Comparison of ENCODE assay signal across 12 mouse cellular contexts in the genomic region with DNA sequence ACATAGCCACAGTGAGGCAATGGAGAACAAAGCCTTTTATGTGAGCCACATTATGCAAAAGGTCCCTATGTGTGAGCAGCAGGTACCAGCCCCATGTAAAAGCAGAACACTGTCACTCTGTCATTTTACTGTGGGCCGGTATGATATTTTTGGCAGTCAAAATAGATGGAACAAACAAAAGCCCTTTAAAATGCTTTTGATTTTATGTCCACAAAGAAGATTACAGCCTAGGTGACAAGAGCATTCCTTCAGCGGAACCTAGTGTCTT. TPM values are rescaled to one million over a fixed set of nuclear protein-coding genes. Genes with fewer than 3 reads are reported as not detected.
DNase-seq lines count a peak whose midpoint lies in the region; ATAC-seq lines count a peak whose summit lies in the region.
"Had no signal": no experiment of that assay in that cellular context is flagged by ENCODE, and none has a peak within 500 bp of the region (broad histone marks: within the 10 kb centered on the region; RNA-seq: fewer than 3 reads in every experiment).

No protein-coding gene starts in this region.

- WGBS in embryonic facial prominence, embryonic 12.5 days, result 66% methylated on average over 2 of the region's 2 CpGs
- 57% methylated on average over 2 of the region's 2 CpGs for WGBS in hindbrain, embryonic 12.5 days
- 17% methylated on average over 2 of the region's 2 CpGs for WGBS in midbrain, embryonic 15.5 days
- 77% methylated on average over 2 of the region's 2 CpGs for WGBS in liver, embryonic 12.5 days (ENCODE audit: insufficient replicate concordance)

- H3K4me1 ChIP-seq in embryonic facial prominence, embryonic 12.5 days, result no peaks in the 10 kb centered on the region
- peaks cover 20% of the 10 kb centered on the region for H3K4me1 ChIP-seq in hindbrain, embryonic 12.5 days
- peaks cover 27% of the 10 kb centered on the region for H3K4me1 ChIP-seq in midbrain, embryonic 15.5 days
- H3K4me1 ChIP-seq in liver, embryonic 12.5 days, result 0 out of 2 replicates have a peak, but pooled peaks cover 7% of the 10 kb centered on the region

- H3K4me3 ChIP-seq in embryonic facial prominence, embryonic 12.5 days, result no peak overlapping the region
- peak overlapping the region; percentile 81 for H3K4me3 ChIP-seq in hindbrain, embryonic 12.5 days
- H3K4me3 ChIP-seq in midbrain, embryonic 15.5 days, result peak overlapping the region; percentile 98
- no peak overlapping the region for H3K4me3 ChIP-seq in liver, embryonic 12.5 days

- ATAC-seq in embryonic facial prominence, embryonic 12.5 days (ENCODE audit: insufficient number of reproducible peaks, insufficient read depth, low FRiP score, low TSS enrichment), result no peak
- ATAC-seq in hindbrain, embryonic 12.5 days (ENCODE audit: low FRiP score), result no peak
- no peak for ATAC-seq in midbrain, embryonic 15.5 days (replicated peaks)
- ATAC-seq in liver, embryonic 12.5 days, result no peak

- H3K27me3 ChIP-seq in embryonic facial prominence, embryonic 12.5 days, result no peaks in the 10 kb centered on the region
- no peaks in the 10 kb centered on the region for H3K27me3 ChIP-seq in hindbrain, embryonic 12.5 days
- no peaks in the 10 kb centered on the region for H3K27me3 ChIP-seq in midbrain, embryonic 15.5 days (replicated peaks)
- peaks cover 24% of the 10 kb centered on the region for H3K27me3 ChIP-seq in liver, embryonic 12.5 days (replicated peaks)

- no peaks in the 10 kb centered on the region for H3K36me3 ChIP-seq in embryonic facial prominence, embryonic 12.5 days
- peaks cover 4% of the 10 kb centered on the region; the same call in 1 of the 2 replicates for H3K36me3 ChIP-seq in hindbrain, embryonic 12.5 days
- peaks cover 7% of the 10 kb centered on the region; the same call in 1 of the 2 replicates for H3K36me3 ChIP-seq in midbrain, embryonic 15.5 days (replicated peaks)
- H3K36me3 ChIP-seq in liver, embryonic 12.5 days, result no peaks in the 10 kb centered on the region

- H3K9me3 ChIP-seq in embryonic facial prominence, embryonic 12.5 days, result no peaks in the 10 kb centered on the region
- H3K9me3 ChIP-seq in hindbrain, embryonic 12.5 days (replicated peaks), result no peaks in the 10 kb centered on the region
- H3K9me3 ChIP-seq in midbrain, embryonic 15.5 days, result no peaks in the 10 kb centered on the region
- H3K9me3 ChIP-seq in liver, embryonic 12.5 days (replicated peaks), result no peaks in the 10 kb centered on the region

- no peak overlapping the region for H3K27ac ChIP-seq in embryonic facial prominence, embryonic 12.5 days
- H3K27ac ChIP-seq in hindbrain, embryonic 12.5 days, result peak overlapping the region; percentile 89
- H3K27ac ChIP-seq in midbrain, embryonic 15.5 days, result peak overlapping the region; percentile 92
- no peak overlapping the region for H3K27ac ChIP-seq in liver, embryonic 12.5 days

- peak; percentile 60 for DNase-seq in brain, adult 2 months (ENCODE audit: low read depth, low spot score)
- no peak for DNase-seq in gastrocnemius, adult 8-10 months (ENCODE audit: low spot score in 2 of 2)
- DNase-seq in kidney, postnatal 10 days, result no peak
- no peak for DNase-seq in right cerebral cortex, postnatal 4 days
- DNase-seq: kidney, adult 9 months; lung, postnatal 10 days; thymus, adult 2 months had no signal

- no peak overlapping the region for H3K9ac ChIP-seq in embryonic facial prominence, embryonic 12.5 days
- H3K9ac ChIP-seq in hindbrain, embryonic 12.5 days, result peak overlapping the region; percentile 89
- H3K9ac ChIP-seq in midbrain, embryonic 15.5 days, result peak overlapping the region; percentile 99
- H3K9ac ChIP-seq in liver, embryonic 12.5 days, result no peak overlapping the region

- H3K4me2 ChIP-seq in embryonic facial prominence, embryonic 12.5 days (replicated peaks), result peak overlapping the region; percentile 88
- peak overlapping the region; percentile 72 for H3K4me2 ChIP-seq in hindbrain, embryonic 12.5 days (replicated peaks)
- peak overlapping the region; percentile 69 for H3K4me2 ChIP-seq in midbrain, embryonic 15.5 days
- H3K4me2 ChIP-seq in liver, embryonic 12.5 days, result no peak overlapping the region

RNA-seq across cellular contexts. Expression of gene Map2, which starts 1.7 kb away (rescaled TPM):
- polyA plus RNA-seq in embryonic facial prominence, embryonic 12.5 days (2016; fragmentation: Nextera tagmentation; extraction: Ambion mirVana), result 34.7 and 42.4 TPM in 2 replicates
- polyA plus RNA-seq in hindbrain, embryonic 12.5 days (2016; fragmentation: Nextera tagmentation; extraction: Ambion mirVana), result 365 and 405 TPM in 2 replicates
- polyA plus RNA-seq in midbrain, embryonic 15.5 days (2015; fragmentation: Nextera tagmentation; extraction: Ambion mirVana), result 425 and 464 TPM in 2 replicates
- 1 to 10 TPM; 1.6 to 3.2 (median 2.1) TPM for total RNA-seq in gastrocnemius, adult 8-10 months (2022)
- 1.0 and 1.5 TPM in 2 replicates for polyA plus RNA-seq in liver, embryonic 12.5 days (2016; fragmentation: Nextera tagmentation; extraction: Ambion mirVana)
- total RNA-seq: common myeloid progenitor, adult 5-6 weeks had no signal

Comparison
In these comparisons a context has a peak if more than half of its experiments do, and no peak if none do; other contexts are left out.
1. H3K27ac ChIP-seq: peak in hindbrain, embryonic 12.5 days (single experiment) and midbrain, embryonic 15.5 days (single experiment); none in embryonic facial prominence, embryonic 12.5 days (single experiment) and liver, embryonic 12.5 days (single experiment).
2. H3K4me3 ChIP-seq: peak in hindbrain, embryonic 12.5 days (single experiment) and midbrain, embryonic 15.5 days (single experiment); none in embryonic facial prominence, embryonic 12.5 days (single experiment) and liver, embryonic 12.5 days (single experiment).
3. H3K9ac ChIP-seq: peak in hindbrain, embryonic 12.5 days (single experiment) and midbrain, embryonic 15.5 days (single experiment); none in embryonic facial prominence, embryonic 12.5 days (single experiment) and liver, embryonic 12.5 days (single experiment).
4. RNA of gene Map2, which starts 1.7 kb away (polyA plus RNA-seq): 425 to 464 TPM in midbrain, embryonic 15.5 days, 365 to 405 TPM in hindbrain, embryonic 12.5 days and 34.7 to 42.4 TPM in embryonic facial prominence, embryonic 12.5 days; 1.0 to 1.5 TPM in liver, embryonic 12.5 days; every median in the first group is over 10 times any median in the second.